Mouse (Mus musculus) heart, embryonic 16.5 days (tissue): ENCODE data around the gene Ngfr. TPM values are rescaled to one million over a fixed set of nuclear protein-coding genes. Genes with fewer than 3 reads are reported as not detected.

Experiments used
- ATAC-seq: fragments of 200-750 bp; cut with Nextera tagmentation; replicated peaks from 2 replicates; pipeline ENCODE4 v1.8.0; 2017; ENCODE audit warnings: moderate number of reproducible peaks; ENCODE audit not compliant: insufficient read depth, low FRiP score; ENCODE audit errors: extremely low read depth
- H3K27ac ChIP-seq: fragments of 300-500 bp; sonication (generic); 2 replicates; pipeline ENCODE4 v1.5.1; 2014; ENCODE audit warnings: mild to moderate bottlenecking, low read length, control low read depth, moderate library complexity
- H3K27me3 ChIP-seq: fragments of 300-500 bp; sonication (generic); 2 replicates; pipeline ENCODE4 v1.6.1; 2014; ENCODE audit warnings: low read length, mixed read lengths; ENCODE audit not compliant: control insufficient read depth, insufficient read depth
- H3K36me3 ChIP-seq: fragments of 300-500 bp; sonication (generic); 2 replicates; pipeline ENCODE4 v1.6.1; 2014; ENCODE audit not compliant: control insufficient read depth, insufficient read depth
- H3K4me1 ChIP-seq: fragments of 300-500 bp; sonication (generic); 2 replicates; pipeline ENCODE4 v1.6.1; 2014; ENCODE audit warnings: low read length, mixed read lengths; ENCODE audit not compliant: control insufficient read depth, insufficient read depth
- H3K4me2 ChIP-seq: fragments of 300-500 bp; sonication (generic); 2 replicates; pipeline ENCODE4 v1.6.1; 2014; ENCODE audit warnings: low read depth, mild to moderate bottlenecking, control low read depth, low read length
- H3K4me3 ChIP-seq: fragments of 300-500 bp; sonication (generic); 2 replicates; pipeline ENCODE4 v1.5.1; 2014; ENCODE audit warnings: mild to moderate bottlenecking, control low read depth, low read length
- H3K9ac ChIP-seq: fragments of 300-500 bp; sonication (generic); 2 replicates; pipeline ENCODE4 v1.6.1; 2014; ENCODE audit warnings: low read length, control low read depth
- H3K9me3 ChIP-seq: fragments of 300-500 bp; sonication (generic); replicated peaks from 2 replicates; pipeline ENCODE4 v1.6.1; 2016; ENCODE audit warnings: low read length; ENCODE audit not compliant: control insufficient read depth
- WGBS: fragments of 180-500 bp; shearing (Covaris S2); extraction: QIAGEN DNeasy Blood & Tissue Kit; methylation state at CpG from one replicate; pipeline ENCODE4 v1.1.7; 2014; 5-methylcytosine and 5-hydroxymethylcytosine counted together
- polyA plus RNA-seq: library from polyadenylated mRNA; unstranded; fragments of >200 nt; fragmentation: Nextera tagmentation; extraction: Ambion mirVana; gene quantifications from 2 replicates; pipeline ENCODE4 v1.2.1, GENCODE M21; 2015

Gene Ngfr
- 4.3 and 5.3 TPM in 2 replicates for polyA plus RNA-seq

DNA sequence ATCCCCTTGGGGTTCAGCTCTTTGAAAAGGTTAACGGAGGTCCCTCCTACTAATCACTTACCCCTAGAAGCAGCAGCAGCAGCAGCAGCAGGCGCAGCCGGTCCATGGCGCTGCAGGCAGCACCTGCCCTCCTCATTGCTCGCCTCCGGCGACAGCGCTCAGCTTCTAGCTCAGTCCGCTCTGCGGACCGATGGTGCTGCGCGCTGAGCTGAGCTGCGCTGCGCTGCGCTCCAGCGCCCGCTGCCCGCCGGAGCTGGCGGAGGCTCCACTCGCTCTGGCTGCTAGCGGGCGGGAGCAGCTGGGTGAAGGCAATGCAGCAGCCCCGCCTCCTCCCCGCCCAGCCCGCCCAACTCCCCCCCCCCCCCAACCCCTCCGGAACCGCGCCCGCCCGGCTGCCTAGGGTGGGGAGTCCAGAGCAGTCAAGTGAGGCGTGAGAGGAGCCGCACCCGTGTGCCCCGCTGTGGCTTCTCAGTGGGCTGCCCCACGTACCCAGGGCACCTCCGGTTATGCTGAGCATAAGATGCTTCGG is at the start of gene Ngfr:
Gene Ngfr (minus strand): TSS at position 313 of the 529 bp plus-strand sequence.
- no peaks in the 10 kb centered on the region for H3K36me3 ChIP-seq

GRCm38 (mm10) chr11:95635030-95635429 is 47.5 kb upstream of the Ngfr start:
- H3K27me3 ChIP-seq, result no peaks in the 10 kb centered on the region
- no peaks in the 10 kb centered on the region for H3K36me3 ChIP-seq
- WGBS, result 42% methylated on average over 2 of the region's 2 CpGs
- 0 out of 2 replicates have a peak, but pooled peaks cover 2% of the 10 kb centered on the region for H3K9me3 ChIP-seq
- no peak for ATAC-seq
- no peak overlapping the region for H3K4me3 ChIP-seq
- H3K4me1 ChIP-seq, result no peaks in the 10 kb centered on the region
- no peak overlapping the region for H3K27ac ChIP-seq
- no peak overlapping the region for H3K4me2 ChIP-seq
- no peak overlapping the region for H3K9ac ChIP-seq

More for the DNA sequence above, at the start of gene Ngfr:
- peaks cover 78% of the 10 kb centered on the region for H3K27me3 ChIP-seq
- no peaks in the 10 kb centered on the region for H3K9me3 ChIP-seq
- peaks cover 21% of the 10 kb centered on the region for H3K4me1 ChIP-seq
- peak within 1 kb of the TSS; percentile 68 for H3K4me2 ChIP-seq
- 0% methylated on average over 31 of the region's 39 CpGs for WGBS
- H3K4me3 ChIP-seq, result peak within 1 kb of the TSS; percentile 48
- peak; percentile 66 for ATAC-seq
- no peak within 1 kb of the TSS for H3K27ac ChIP-seq
- peak within 1 kb of the TSS; percentile 54; the same call in 1 of the 2 replicates for H3K9ac ChIP-seq

DNA sequence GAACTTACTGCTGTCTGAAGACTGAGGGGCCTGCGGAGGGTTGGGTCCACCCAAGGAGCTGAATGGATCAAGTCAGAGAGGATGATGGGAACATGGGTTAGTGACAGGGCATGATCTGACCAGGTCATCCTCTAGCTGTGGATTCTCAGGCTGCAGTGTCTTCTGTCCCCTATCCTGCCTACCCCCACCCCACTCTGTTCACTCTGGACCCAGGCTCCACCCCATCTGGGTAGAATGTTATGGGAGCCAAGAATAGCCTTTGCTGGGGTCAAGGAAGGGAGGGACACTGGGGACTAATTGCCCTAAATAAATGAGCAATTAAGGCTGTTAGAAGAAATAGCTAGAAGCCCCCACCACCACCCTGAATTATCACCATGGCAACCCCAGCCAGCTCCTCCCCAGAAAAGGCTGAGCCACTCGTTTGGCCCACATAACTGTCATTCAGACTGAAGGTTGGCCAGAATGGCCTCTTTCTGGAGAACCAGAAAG is 46.0 kb upstream of the Ngfr start:
- Histone ChIP-seq H3K27me3 (peaks cover 6% of the 10 kb centered on the region; the same call in 1 of the 2 replicates), H3K4me2 (no peak overlapping the region), H3K27ac (no peak overlapping the region), H3K9me3 (0 out of 2 replicates have a peak, but pooled peaks cover 2% of the 10 kb centered on the region), H3K9ac (no peak overlapping the region), H3K36me3 (no peaks in the 10 kb centered on the region), H3K4me1 (no peaks in the 10 kb centered on the region), H3K4me3 (no peak overlapping the region)
- no peak for ATAC-seq
- WGBS, result 81% methylated on average over 2 of the region's 2 CpGs

GRCm38 (mm10) chr11:95632474-95632873 is 44.9 kb upstream of the Ngfr start:
- no peak; the same call in 1 of the 2 replicates for ATAC-seq
- Histone ChIP-seq H3K4me1 (no peaks in the 10 kb centered on the region), H3K9me3 (no peaks in the 10 kb centered on the region), H3K4me2 (no peak overlapping the region), H3K9ac (no peak overlapping the region), H3K4me3 (no peak overlapping the region), H3K27me3 (peaks cover 8% of the 10 kb centered on the region), H3K27ac (no peak overlapping the region), H3K36me3 (no peaks in the 10 kb centered on the region)
- 69% methylated on average over 6 of the region's 6 CpGs for WGBS

GRCm38 (mm10) chr11:95631301-95631700 is 43.8 kb upstream of the Ngfr start:
- Histone ChIP-seq H3K4me2 (no peak overlapping the region), H3K4me1 (no peaks in the 10 kb centered on the region)
- no peak for ATAC-seq

DNA sequence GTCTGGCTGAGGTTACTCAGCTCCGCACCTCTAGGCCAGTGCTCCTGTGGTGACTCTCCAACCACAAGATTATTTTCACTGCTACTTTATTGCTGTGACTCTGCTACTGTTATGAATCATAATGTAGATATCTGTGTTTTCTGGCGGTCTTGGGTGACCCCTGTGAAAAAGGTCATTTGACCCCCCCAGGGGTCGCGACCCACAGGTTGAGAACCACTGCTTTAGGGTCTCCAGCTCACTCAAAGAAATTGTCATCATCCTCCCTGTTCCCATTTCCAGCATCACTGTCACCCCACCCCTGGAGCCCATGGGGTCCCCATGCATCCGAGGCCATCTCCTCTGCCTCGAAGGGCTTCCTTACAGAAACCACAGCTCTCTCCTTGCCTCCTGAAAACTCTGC is 43.0 kb upstream of the Ngfr start:
- Histone ChIP-seq H3K27me3 (peaks cover 13% of the 10 kb centered on the region), H3K36me3 (no peaks in the 10 kb centered on the region), H3K4me1 (no peaks in the 10 kb centered on the region)

More at GRCm38 (mm10) chr11:95631301-95631700, 43.8 kb upstream of the Ngfr start:
- Histone ChIP-seq H3K36me3 (no peaks in the 10 kb centered on the region), H3K9me3 (no peaks in the 10 kb centered on the region), H3K4me3 (no peak overlapping the region), H3K27me3 (peaks cover 13% of the 10 kb centered on the region), H3K9ac (no peak overlapping the region), H3K27ac (no peak overlapping the region)
- WGBS, result 49% methylated on average over 4 of the region's 4 CpGs

GRCm38 (mm10) chr11:95622426-95622825 is 34.9 kb upstream of the Ngfr start:
- Histone ChIP-seq H3K27ac (no peak overlapping the region), H3K9me3 (no peaks in the 10 kb centered on the region), H3K9ac (no peak overlapping the region), H3K4me1 (no peaks in the 10 kb centered on the region), H3K4me3 (no peak overlapping the region), H3K36me3 (no peaks in the 10 kb centered on the region), H3K4me2 (no peak overlapping the region), H3K27me3 (peaks cover 20% of the 10 kb centered on the region)
- 42% methylated on average over 8 of the region's 8 CpGs for WGBS
- ATAC-seq, result no peak

More for the DNA sequence above, 43.0 kb upstream of the Ngfr start:
- ATAC-seq, result no peak
- H3K4me3 ChIP-seq, result no peak overlapping the region
- WGBS, result 84% methylated on average over 6 of the region's 6 CpGs
- no peak overlapping the region for H3K9ac ChIP-seq
- H3K4me2 ChIP-seq, result no peak overlapping the region
- H3K9me3 ChIP-seq, result no peaks in the 10 kb centered on the region
- no peak overlapping the region for H3K27ac ChIP-seq

- ATAC-seq, result no peak
- Histone ChIP-seq H3K4me1 (no peaks in the 10 kb centered on the region), H3K9me3 (no peaks in the 10 kb centered on the region), H3K36me3 (no peaks in the 10 kb centered on the region), H3K27me3 (peaks cover 16% of the 10 kb centered on the region), H3K27ac (no peak overlapping the region), H3K4me2 (no peak overlapping the region), H3K9ac (no peak overlapping the region), H3K4me3 (no peak overlapping the region)
- 44% methylated on average over 9 of the region's 9 CpGs for WGBS
These were observed 34.1 kb upstream of the Ngfr start for GRCm38 (mm10) chr11:95621541-95622130.

DNA sequence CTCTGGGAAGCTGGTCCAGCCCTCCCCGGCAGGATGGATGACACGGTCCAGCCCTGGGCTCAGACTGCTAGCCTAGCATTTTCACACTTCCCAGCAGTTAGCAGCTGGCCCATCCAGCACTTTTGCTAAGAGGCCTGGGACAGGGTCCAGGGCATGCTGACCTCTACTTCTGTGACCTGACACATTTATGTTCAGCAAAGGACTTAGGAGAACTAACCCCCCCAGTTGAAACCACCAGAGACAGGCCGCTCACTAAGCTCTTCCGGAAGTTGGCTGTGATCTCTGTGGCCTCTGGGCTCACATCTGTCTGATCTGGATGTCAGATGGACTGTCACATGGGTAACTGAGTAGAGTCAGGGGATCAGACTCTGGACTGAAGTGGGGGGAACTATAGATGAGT is 33.5 kb upstream of the Ngfr start:
- H3K9me3 ChIP-seq, result no peaks in the 10 kb centered on the region
- no peak overlapping the region for H3K9ac ChIP-seq
- WGBS, result 42% methylated on average over 4 of the region's 4 CpGs
- no peak overlapping the region for H3K4me3 ChIP-seq
- H3K4me1 ChIP-seq, result no peaks in the 10 kb centered on the region
- H3K27me3 ChIP-seq, result peaks cover 16% of the 10 kb centered on the region
- no peak overlapping the region for H3K27ac ChIP-seq
- no peak for ATAC-seq
- no peak overlapping the region for H3K4me2 ChIP-seq
- H3K36me3 ChIP-seq, result no peaks in the 10 kb centered on the region
